Mouse (Mus musculus) brain, embryonic 14.5 days (tissue): ENCODE results near the gene Pitpnb.

Source experiments
- CTCF ChIP-seq: fragments of 200-500 bp; IDR thresholded peaks from 2 replicates; pipeline ENCODE4 v1.5.1; 2012; ENCODE audit warnings: inconsistent platforms, mild to moderate bottlenecking, moderate library complexity, borderline replicate concordance; ENCODE audit not compliant: insufficient read depth, insufficient read length; ENCODE audit errors: extremely low read depth
- POLR2A ChIP-seq: fragments of 200-500 bp; IDR thresholded peaks from 2 replicates; pipeline ENCODE4 v1.6.1; 2012; ENCODE audit warnings: mild to moderate bottlenecking, inconsistent platforms, borderline replicate concordance; ENCODE audit not compliant: poor library complexity, insufficient read depth, insufficient read length, severe bottlenecking; ENCODE audit errors: extremely low read depth

DNA sequence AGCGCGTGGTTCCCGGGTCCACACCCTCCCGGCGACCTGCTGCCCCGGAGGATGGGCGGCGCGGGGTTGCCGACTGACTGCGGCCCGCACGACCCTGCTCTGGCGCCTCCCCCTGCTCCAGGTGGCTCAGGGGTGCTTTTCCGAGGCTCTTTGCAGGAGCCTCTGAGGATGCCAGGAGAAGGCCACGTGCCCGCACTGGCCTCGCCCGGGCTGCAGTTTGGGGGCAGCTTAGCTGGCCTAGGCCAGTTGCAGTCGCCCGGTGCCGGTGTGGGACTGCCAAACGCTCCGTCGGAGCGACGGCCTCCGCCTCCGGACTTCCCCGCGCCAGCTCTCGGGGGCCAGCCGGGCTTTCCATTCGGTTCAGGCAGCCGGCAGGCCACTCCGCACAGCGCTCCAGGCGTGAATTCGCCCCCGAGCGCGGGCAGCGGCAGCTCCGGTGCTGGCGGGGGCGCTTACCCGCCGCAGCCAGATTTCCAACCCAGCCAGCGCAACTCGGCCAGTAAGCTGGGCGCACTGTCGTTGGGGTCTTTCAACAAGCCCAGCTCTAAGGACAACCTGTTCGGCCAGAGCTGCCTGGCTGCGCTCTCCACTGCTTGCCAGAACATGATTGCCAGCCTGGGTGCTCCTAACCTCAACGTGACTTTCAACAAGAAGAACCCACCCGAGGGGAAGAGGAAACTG, 89.6 kb downstream of the Pitpnb start:
- TF ChIP-seq CTCF (no peak), POLR2A (no peak)
